Mouse (Mus musculus) liver, embryonic 15.5 days (tissue): ENCODE measurements around the gene Zfp937. TPM values are rescaled to one million over a fixed set of nuclear protein-coding genes. Genes with fewer than 3 reads are reported as not detected.

Experiments used
- polyA plus RNA-seq: library from polyadenylated mRNA; unstranded; fragments of >200 nt; fragmentation: Nextera tagmentation; extraction: Ambion mirVana; gene quantifications from 2 replicates; pipeline ENCODE4 v1.2.1, GENCODE M21; 2015

The Zfp937 gene
- polyA plus RNA-seq, 1 experiment from 2014 or later, result 0.92 TPM

Other genes with a start within 250 kb of the Zfp937 start
- gene Zfp120, start 81.4 kb upstream of the Zfp937 start, polyA plus RNA-seq, result 2.7 and 3.1 TPM in 2 replicates
- gene Gm10770, start 38.4 kb upstream of the Zfp937 start, polyA plus RNA-seq, result not detected in 2 replicates
- not detected in 2 replicates for gene Gm14139, start 36.3 kb upstream of the Zfp937 start, polyA plus RNA-seq
- 1.0 and 1.4 TPM in 2 replicates for gene Gm21994, start 37.5 kb downstream of the Zfp937 start, polyA plus RNA-seq
- not detected in 2 replicates for gene Gm14124, start 39.4 kb downstream of the Zfp937 start, polyA plus RNA-seq
- 0.68 and 0.89 TPM in 2 replicates for gene Gm10130, start 105.6 kb downstream of the Zfp937 start, polyA plus RNA-seq
- 0.79 and 1.1 TPM in 2 replicates for gene 3300002I08Rik, start 144.7 kb downstream of the Zfp937 start, polyA plus RNA-seq
- gene Zfp442, start 233.4 kb downstream of the Zfp937 start, polyA plus RNA-seq, result 0.55 and 0.71 TPM in 2 replicates